Mouse (Mus musculus): ENCODE measurements around the gene Macrod1. TPM values are rescaled to one million over a fixed set of nuclear protein-coding genes. Genes with fewer than 3 reads are reported as not detected.

Gene Macrod1
- polyA plus RNA-seq, 1 experiment from 2014 or later, result 16.0 TPM

- Histone ChIP-seq H3K27ac (ENCODE audit: low read length) (no peak overlapping the region), H3K4me2 (replicated peaks; ENCODE audit: low read depth, low read length) (peak overlapping the region; percentile 99), H3K4me3 (ENCODE audit: low read depth, low read length) (peak overlapping the region; percentile 59), H3K9me3 (ENCODE audit: low read length) (no peaks in the 10 kb centered on the region), H3K4me1 (ENCODE audit: insufficient read depth, low read depth, low read length) (peaks cover 5% of the 10 kb centered on the region; the same call in 1 of the 2 replicates), H3K27me3 (replicated peaks; ENCODE audit: insufficient read depth, low read length) (peaks cover 29% of the 10 kb centered on the region), H3K36me3 (ENCODE audit: insufficient read depth, low read length) (no peaks in the 10 kb centered on the region), H3K9ac (replicated peaks; ENCODE audit: low read depth) (no peak overlapping the region)
- 4% methylated on average over 32 of the region's 35 CpGs for WGBS
- DNase-seq (ENCODE audit: low spot score), result peak; percentile 32
- TF ChIP-seq CTCF (IDR thresholded peaks at IDR 0.05) (no peak), EP300 (IDR thresholded peaks at IDR 0.05) (no peak)
- peak; percentile 27; the same call in 1 of the 2 replicates for ATAC-seq
Observed at GRCm38 (mm10) chr19:7164820-7165323, 108.3 kb downstream of the Macrod1 start.

GRCm38 (mm10) chr19:7165509-7166199 lies 109.0 kb downstream of the Macrod1 start:
- TF ChIP-seq EP300 (IDR thresholded peaks at IDR 0.05) (no peak), CTCF (IDR thresholded peaks at IDR 0.05) (no peak)
- Histone ChIP-seq H3K27ac (ENCODE audit: low read length) (no peak overlapping the region), H3K4me2 (replicated peaks; ENCODE audit: low read depth, low read length) (peak overlapping the region; percentile 99), H3K4me3 (ENCODE audit: low read depth, low read length) (peak overlapping the region; percentile 59), H3K9me3 (ENCODE audit: low read length) (no peaks in the 10 kb centered on the region), H3K4me1 (ENCODE audit: insufficient read depth, low read depth, low read length) (no peaks in the 10 kb centered on the region; the same call in 1 of the 2 replicates), H3K27me3 (replicated peaks; ENCODE audit: insufficient read depth, low read length) (peaks cover 29% of the 10 kb centered on the region), H3K9ac (replicated peaks; ENCODE audit: low read depth) (no peak overlapping the region), H3K36me3 (ENCODE audit: insufficient read depth, low read length) (no peaks in the 10 kb centered on the region)
- peak; percentile 36 for ATAC-seq
- no peak for DNase-seq (ENCODE audit: low spot score)
- WGBS, result 2% methylated on average over 20 of the region's 105 CpGs

- H3K27ac ChIP-seq (ENCODE audit: low read length), result no peak overlapping the region
- no peak for DNase-seq (ENCODE audit: low spot score)
- TF ChIP-seq CTCF (IDR thresholded peaks at IDR 0.05) (no peak), EP300 (IDR thresholded peaks at IDR 0.05) (no peak)
- H3K4me2 ChIP-seq (replicated peaks; ENCODE audit: low read depth, low read length), result peak overlapping the region; percentile 99
- no peaks in the 10 kb centered on the region; the same call in 1 of the 2 replicates for H3K4me1 ChIP-seq (ENCODE audit: insufficient read depth, low read depth, low read length)
- peak overlapping the region; percentile 59 for H3K4me3 ChIP-seq (ENCODE audit: low read depth, low read length)
- ATAC-seq, result no peak; the same call in 1 of the 2 replicates
- no peaks in the 10 kb centered on the region for H3K36me3 ChIP-seq (ENCODE audit: insufficient read depth, low read length)
- 1% methylated on average over 15 of the region's 15 CpGs for WGBS
- H3K9ac ChIP-seq (replicated peaks; ENCODE audit: low read depth), result no peak overlapping the region
- no peaks in the 10 kb centered on the region for H3K9me3 ChIP-seq (ENCODE audit: low read length)
- peaks cover 29% of the 10 kb centered on the region for H3K27me3 ChIP-seq (replicated peaks; ENCODE audit: insufficient read depth, low read length)
Observed at GRCm38 (mm10) chr19:7166200-7166711, 109.6 kb downstream of the Macrod1 start.

- no peaks in the 10 kb centered on the region for H3K36me3 ChIP-seq (ENCODE audit: insufficient read depth, low read length)
- TF ChIP-seq EP300 (IDR thresholded peaks at IDR 0.05), result no peak
- no peak for TF ChIP-seq CTCF (IDR thresholded peaks at IDR 0.05)
- no peak overlapping the region for H3K4me2 ChIP-seq (replicated peaks; ENCODE audit: low read depth, low read length)
- H3K27me3 ChIP-seq (replicated peaks; ENCODE audit: insufficient read depth, low read length), result peaks cover 29% of the 10 kb centered on the region
- H3K4me3 ChIP-seq (ENCODE audit: low read depth, low read length), result no peak overlapping the region
- no peaks in the 10 kb centered on the region; the same call in 1 of the 2 replicates for H3K4me1 ChIP-seq (ENCODE audit: insufficient read depth, low read depth, low read length)
- DNase-seq (ENCODE audit: low spot score) (no peak), ATAC-seq (no peak)
- no peak overlapping the region for H3K27ac ChIP-seq (ENCODE audit: low read length)
- no peaks in the 10 kb centered on the region for H3K9me3 ChIP-seq (ENCODE audit: low read length)
- 7% methylated on average over 6 of the region's 6 CpGs for WGBS
- no peak overlapping the region for H3K9ac ChIP-seq (replicated peaks; ENCODE audit: low read depth)
Observed at GRCm38 (mm10) chr19:7166767-7167166, 110.2 kb downstream of the Macrod1 start.

GRCm38 (mm10) chr19:7168423-7168822 lies 111.8 kb downstream of the Macrod1 start:
- WGBS, result 53% methylated on average over 2 of the region's 2 CpGs
- peaks cover 29% of the 10 kb centered on the region for H3K27me3 ChIP-seq (replicated peaks; ENCODE audit: insufficient read depth, low read length)

GRCm38 (mm10) chr19:7170916-7171315 lies 114.3 kb downstream of the Macrod1 start:
- Histone ChIP-seq H3K36me3 (ENCODE audit: insufficient read depth, low read length) (no peaks in the 10 kb centered on the region), H3K4me1 (ENCODE audit: insufficient read depth, low read depth, low read length) (no peaks in the 10 kb centered on the region), H3K27me3 (replicated peaks; ENCODE audit: insufficient read depth, low read length) (peaks cover 12% of the 10 kb centered on the region), H3K4me3 (ENCODE audit: low read depth, low read length) (no peak overlapping the region), H3K27ac (ENCODE audit: low read length) (no peak overlapping the region), H3K9me3 (ENCODE audit: low read length) (no peaks in the 10 kb centered on the region), H3K4me2 (replicated peaks; ENCODE audit: low read depth, low read length) (no peak overlapping the region), H3K9ac (replicated peaks; ENCODE audit: low read depth) (no peak overlapping the region)
- TF ChIP-seq CTCF (IDR thresholded peaks at IDR 0.05) (no peak), EP300 (IDR thresholded peaks at IDR 0.05) (no peak)
- ATAC-seq (no peak), DNase-seq (ENCODE audit: low spot score) (no peak)
- WGBS, result 69% methylated on average over 6 of the region's 6 CpGs

More at GRCm38 (mm10) chr19:7168423-7168822, 111.8 kb downstream of the Macrod1 start:
- no peaks in the 10 kb centered on the region for H3K9me3 ChIP-seq (ENCODE audit: low read length)
- H3K27ac ChIP-seq (ENCODE audit: low read length), result no peak overlapping the region
- DNase-seq (ENCODE audit: low spot score) (no peak), ATAC-seq (no peak)
- no peak overlapping the region for H3K9ac ChIP-seq (replicated peaks; ENCODE audit: low read depth)
- H3K4me3 ChIP-seq (ENCODE audit: low read depth, low read length), result no peak overlapping the region
- no peak overlapping the region for H3K4me2 ChIP-seq (replicated peaks; ENCODE audit: low read depth, low read length)
- H3K36me3 ChIP-seq (ENCODE audit: insufficient read depth, low read length), result no peaks in the 10 kb centered on the region
- no peaks in the 10 kb centered on the region; the same call in 1 of the 2 replicates for H3K4me1 ChIP-seq (ENCODE audit: insufficient read depth, low read depth, low read length)
- TF ChIP-seq CTCF (IDR thresholded peaks at IDR 0.05) (no peak), EP300 (IDR thresholded peaks at IDR 0.05) (no peak)

All from lung, postnatal 0 days (tissue).